Mouse (Mus musculus): ENCODE results near the gene Prpf38a.

- TF ChIP-seq GATA1 (IDR thresholded peaks at IDR 0.05; ENCODE audit: low read length) (no peak), TAL1 (IDR thresholded peaks at IDR 0.05; ENCODE audit: low read length) (no peak)
Observed at GRCm38 (mm10) chr4:108598306-108598705, 19.2 kb upstream of the Prpf38a start.
